Mouse (Mus musculus) right cerebral cortex, postnatal 25 days (tissue): Measurements from ENCODE around the gene Foxj3.

Experiments
- DNase-seq: peaks from one replicate; pipeline ENCODE4 v3.0.0; 2022

Foxj3 gene

DNA sequence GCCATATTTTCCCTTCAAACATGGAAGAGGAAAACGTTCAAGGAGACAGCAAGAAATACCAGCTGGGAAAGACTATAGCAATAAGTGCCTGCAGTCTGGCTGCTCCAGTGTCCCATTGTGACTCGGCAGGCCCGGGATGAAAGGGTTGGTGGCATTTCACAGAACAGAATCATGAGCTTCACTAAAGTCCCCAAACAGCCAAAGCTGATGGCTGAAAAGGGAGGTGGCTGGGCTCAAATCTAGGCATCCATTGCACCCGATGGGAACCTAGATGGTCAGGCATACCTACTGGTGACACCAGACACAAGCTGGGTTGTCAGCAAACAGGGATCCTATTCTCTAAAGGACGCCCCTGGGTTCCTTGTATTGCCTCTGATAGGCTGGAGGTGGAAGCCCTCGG, 101.1 kb downstream of the Foxj3 start:
- no peak for DNase-seq

DNA sequence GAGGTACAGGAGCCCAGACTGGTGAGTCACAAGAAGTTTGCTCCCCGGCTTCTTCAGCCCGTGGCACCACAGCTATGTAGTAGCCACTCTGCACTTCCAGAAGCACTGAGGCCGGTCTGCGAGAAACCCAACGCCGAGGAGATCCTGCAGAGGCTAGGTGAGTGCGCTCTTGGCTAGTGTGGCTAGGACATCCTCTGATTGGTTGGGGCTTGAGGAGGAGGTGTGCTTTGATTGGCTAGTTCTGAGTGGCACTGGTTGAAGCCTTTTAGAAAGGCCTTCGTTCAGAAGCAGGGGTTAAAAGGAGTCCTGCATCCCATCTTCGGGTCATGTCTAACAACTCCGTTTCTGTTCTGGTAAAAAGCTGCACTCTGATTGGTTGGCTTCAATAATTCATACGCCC, 101.9 kb downstream of the Foxj3 start:
- DNase-seq, result no peak

DNA sequence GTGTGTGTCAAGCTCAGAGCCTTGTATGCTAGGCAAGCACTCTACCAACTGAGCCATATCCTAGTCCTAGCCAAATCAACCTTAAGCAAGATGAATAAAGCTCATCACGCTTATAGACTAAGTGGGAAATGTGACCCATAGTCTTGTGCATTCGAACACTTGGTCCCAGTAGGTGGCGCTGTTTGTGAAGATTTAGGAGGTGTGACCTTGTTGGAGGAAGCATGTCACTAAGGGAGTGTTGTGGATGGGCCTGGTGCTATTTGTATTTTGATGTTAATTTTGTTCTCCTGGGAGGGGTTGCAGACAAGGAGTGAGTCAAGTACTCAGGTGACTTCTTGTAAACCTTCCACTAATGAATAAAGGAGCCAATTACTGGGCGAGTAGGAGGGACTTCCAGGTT, 105.9 kb downstream of the Foxj3 start:
- no peak for DNase-seq

DNA sequence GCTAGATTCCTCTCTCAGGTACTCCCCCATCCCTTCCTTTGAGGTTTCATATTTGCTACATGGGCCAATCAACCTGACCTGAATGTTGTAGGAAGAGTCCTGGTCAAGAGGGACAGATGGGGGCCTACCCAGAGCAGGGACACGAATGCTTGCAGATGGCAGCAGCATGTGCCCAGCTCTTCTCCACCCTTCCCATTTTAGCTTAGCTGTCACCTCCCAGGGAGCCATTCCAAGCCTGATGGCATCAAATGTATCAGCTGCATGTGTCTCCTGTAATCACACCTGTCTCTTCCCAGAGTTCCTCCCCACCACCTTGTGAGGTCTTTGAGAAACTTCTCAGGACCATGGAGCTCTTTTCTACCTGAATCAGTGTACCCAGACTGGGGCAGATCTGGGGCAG, 120.2 kb downstream of the Foxj3 start:
- DNase-seq, result no peak

DNA sequence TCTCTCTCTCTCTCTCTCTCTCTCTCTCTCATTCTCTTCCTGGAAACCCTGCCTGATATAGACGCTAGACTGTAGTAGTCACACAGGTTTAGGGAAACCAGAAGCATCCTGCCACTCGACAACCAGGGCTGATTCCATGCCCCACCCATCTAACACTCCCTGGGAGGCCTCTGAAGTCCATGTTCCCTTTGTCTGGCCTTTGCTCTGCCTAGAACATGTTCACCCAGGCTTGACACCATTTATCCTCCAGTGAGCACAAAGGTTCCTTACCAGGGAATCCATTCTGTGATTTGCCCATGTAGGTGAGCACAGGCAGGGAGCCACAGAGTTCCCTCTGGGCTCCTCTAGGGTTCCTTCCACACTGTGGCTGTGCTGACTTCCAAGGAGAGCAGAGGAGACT, 121.4 kb downstream of the Foxj3 start:
- no peak for DNase-seq

DNA sequence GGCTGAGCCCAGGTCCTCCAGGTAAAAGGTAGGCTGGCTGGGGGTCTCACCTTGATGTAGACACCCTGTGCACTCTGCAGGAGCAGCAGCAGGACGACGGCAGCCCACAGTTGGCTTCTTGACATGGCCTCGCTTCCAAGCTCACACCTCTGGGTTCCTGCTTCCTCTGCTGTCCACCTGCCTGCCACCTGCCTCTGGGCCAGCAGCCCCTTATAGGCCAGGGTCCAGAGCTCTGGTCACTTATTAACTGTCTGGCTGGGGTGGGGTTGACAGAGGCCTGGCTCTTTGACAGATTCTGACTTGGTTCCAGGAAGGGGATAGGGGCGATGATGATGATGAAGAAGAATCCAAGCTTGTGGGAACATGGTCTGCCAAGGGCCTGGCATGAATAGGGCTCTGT, 121.9 kb downstream of the Foxj3 start, which contains the start of gene Guca2b:
Gene Guca2b, minus strand, starts transcription at position 224 of the 400 bp plus-strand sequence.
- DNase-seq, result no peak

DNA sequence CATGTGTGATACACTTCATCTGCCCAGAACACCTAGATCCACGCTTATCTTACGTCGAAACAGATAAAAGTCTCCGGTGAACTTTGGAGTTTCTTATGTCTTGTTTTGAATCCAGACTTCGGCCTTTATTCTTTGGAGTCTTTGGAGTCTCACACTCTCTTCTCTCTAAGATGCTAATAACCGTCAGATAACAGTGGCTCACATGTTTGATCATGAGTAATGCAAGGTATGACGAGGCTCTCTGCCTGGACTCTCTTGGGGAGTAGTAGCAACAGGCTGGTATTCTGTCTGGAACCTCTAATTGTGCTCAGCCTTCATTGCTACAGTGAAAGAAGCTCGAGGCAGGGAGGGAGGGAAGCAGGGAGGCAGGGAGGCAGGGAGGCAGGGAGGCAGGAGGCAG, 123.2 kb downstream of the Foxj3 start:
- no peak for DNase-seq

DNA sequence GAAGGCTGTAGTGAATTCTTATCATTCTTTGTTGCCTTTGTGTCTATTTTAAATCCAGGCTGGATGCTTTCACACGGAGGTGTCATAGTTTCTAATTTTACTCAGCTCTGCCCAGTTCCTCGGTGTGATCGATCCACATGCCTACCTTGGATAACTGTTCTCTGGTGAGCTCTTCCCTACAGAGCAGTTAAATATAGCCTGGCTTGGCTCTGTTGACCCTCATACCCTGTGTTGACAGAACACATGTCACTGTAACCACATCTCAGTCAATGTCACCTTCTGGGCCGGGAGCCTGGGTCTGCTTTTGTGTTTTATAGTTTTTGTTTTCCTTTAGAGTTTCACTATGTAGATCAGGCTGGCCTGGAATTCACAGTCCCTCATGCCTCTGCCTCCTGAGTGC, 125.3 kb downstream of the Foxj3 start:
- DNase-seq, result no peak

DNA sequence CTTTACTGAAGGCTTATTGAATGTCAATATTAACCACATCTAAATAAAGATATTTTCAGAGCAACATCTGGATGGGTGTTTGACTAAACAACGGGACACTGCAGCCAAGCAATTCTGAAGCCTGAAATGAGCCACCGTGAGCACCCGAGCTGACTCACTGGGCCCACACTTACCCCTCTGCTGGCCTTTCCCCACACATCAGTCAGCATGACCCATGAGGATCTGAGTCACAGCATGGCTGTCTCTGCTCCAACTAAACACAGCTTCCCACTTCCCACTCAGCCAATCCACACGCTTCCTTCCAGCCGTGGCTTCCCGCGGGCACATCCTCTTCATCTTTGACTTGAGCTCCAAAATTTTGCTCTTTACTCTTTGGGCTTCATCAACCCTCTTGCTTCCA, 126.2 kb downstream of the Foxj3 start:
- DNase-seq, result peak; percentile 16

DNA sequence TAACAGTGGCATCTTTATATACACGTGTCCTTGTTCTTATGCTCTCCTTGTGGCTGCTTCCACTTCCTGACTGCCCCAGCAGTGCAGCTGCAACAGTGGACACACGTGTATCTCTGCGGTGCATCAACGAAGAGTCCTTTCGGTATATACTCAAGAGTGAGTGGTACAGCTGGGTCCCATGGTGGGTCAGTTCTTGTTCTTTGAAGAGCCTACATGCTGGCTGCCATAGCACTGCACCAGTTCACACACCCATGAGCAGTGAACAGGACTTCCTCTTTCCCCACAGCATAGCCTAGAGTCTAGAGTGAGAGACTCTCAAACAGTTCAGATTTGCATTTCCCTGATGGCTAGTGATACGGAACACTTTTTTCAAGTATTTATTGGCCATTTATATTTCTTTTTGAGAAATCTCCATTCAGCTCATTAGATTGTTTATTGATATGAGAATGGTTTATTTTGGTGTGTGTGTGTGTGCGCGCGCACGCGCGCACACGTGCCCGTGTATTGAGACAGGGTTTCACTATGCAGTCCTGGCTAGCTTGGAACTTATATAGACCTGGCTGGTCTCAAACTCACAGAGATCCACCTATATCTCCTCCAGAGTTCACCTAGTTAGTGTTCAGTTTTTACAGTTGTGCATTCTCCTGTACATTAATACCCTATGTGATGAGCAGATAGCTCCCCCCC, 126.7 kb downstream of the Foxj3 start:
- DNase-seq, result no peak

DNA sequence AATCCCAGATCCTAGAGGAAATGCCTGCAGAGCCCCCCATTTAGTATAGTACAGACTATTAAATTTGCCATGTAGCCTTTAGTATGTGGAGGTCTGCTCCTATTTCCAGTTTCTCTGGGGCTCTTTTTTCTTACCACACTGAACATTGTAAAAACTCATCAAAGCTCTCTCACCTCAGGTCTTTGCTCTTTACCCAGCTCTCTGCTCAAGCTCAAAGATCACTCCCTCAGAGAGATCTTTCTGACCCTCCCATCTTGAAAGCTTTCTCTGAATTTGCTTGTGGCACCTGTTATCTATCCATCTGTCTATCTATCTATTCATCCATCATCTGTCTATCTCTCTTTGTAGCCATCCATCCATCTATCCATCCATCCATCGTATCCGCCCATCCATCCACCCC, 128.4 kb downstream of the Foxj3 start:
- DNase-seq, result no peak

DNA sequence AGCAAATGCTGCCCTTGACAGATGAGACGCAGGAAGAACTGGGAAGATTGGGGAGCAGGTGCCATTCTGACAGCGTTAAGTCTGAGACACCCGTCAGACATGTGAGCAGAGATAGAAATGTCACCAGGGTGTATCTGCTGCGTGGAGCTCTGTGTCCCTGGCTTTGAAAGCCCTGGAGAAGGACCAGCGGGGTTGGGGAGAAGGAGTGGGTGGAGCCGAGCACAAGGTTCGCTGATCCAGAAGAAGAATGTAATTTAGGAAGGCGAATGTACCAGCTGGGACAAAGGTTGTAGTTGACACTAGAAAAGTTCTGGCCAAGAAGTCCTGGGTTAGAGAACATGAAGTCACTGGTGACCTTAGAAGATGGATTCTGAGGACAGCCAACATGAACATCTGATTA, 129.3 kb downstream of the Foxj3 start:
- no peak for DNase-seq

DNA sequence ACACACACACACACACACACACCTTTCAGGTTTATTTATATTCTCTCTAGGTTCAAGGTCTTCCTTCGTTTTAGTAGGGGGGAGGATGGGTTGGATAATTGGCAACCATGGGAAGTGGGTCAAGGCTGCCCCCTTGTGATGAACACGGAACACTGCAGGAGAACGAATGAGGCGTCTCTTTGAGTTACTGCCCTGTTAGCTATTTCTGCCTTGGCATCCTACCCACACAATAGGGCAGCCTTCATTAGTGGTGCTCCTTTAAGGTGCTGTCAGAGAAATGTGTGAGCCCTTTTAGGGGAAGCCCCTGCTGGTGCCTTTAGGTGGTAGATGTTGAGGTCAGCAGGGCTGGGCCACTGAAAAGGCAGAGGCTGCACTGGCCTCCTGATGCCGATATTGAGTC, 130.7 kb downstream of the Foxj3 start:
- DNase-seq, result no peak

DNA sequence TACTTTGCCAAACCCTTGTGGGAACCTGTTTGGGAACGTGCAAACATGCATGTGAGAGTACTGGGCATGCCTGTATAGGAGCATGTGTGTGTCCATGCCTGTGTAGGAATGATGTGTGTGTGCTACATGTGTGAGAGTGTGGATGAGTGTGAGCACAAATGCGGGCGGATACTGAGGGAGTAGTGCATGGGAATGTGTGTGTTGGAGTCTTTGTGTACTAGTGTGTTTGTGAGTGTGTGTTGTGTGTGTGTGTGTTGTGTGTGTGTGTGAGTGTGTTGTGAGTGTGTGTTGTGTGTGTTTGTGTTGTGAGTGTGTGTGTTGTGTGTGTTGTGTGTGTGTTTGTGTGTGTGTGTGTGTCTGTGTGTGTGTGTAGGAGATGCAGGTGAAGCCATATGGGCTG, 131.4 kb downstream of the Foxj3 start:
- no peak for DNase-seq

DNA sequence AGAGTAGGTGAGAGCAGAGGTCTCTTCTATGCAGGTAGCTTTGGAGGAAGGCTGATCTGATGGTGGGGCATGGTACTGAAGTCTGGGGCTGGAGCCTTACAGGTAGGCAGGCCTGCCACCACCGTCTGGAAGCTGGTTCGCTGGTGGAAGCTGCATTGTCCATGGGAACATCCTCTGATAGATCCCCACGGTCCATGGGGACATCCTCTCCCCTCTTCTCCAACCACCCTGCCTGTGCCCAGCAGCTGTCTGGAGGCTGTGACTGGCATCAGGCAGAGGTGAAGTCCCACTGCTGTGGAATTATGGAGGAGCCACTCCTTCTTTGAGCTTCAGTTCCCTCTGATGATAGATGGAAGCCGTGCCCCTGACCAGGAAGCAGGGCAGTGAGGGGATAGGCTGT, 131.8 kb downstream of the Foxj3 start:
- no peak for DNase-seq

DNA sequence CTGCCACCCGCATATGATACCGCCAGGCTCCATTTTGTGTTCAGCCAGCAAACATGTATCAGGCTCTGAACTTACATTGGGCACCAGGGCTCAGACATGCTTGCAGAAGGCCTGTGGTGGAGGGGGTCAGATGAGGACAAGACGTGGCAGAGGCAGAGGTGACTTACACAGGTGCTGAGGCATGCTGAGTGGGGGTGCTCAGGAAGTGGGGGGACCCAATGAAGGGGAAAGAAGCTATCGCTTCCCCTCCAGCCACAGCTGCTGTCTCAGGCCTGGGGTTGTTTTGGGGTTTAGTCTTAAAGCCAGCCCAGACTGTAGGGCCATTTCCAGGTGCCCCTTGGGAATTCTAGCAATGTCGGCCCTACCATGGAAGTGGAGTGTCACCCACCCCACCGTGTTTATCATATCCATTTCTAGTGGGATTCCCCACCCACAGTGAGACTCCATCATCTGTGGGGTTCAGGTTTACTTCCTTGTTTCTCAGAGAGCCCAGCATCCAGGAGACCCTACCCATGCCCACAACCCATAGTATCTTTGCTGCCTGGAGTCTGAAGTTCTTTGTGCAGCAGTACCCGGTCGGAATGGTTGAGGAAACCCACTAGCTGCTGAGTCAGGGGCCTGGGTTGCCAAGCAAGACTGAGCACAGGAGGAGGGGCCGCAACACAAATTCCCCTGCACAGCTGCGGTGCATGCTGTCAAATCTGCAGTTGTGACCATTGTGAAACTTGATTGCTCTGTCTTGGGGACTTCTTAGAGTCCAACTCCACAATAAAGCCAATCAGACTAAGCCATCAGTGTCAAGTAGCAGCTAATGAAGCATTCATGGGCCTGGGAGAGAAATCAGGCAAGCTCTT, 132.8 kb downstream of the Foxj3 start:
- DNase-seq, result no peak

DNA sequence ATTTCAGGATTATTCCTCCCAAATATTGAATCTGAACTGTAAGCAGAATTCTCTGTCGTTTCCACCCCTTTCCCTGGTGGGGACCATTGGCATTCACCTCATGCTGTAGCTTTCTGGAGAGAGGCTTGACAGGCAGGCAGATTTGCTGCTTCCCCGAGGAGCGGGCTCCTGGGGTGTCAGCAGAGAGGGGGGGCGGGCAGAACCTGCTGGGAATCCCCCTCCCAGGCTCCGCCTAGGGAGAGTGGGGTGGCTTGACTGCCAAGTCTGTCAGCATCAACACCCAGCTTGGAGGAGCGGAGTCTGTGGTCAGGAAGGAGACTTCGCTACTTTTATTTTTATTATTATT, 133.4 kb downstream of the Foxj3 start:
- DNase-seq, result no peak

DNA sequence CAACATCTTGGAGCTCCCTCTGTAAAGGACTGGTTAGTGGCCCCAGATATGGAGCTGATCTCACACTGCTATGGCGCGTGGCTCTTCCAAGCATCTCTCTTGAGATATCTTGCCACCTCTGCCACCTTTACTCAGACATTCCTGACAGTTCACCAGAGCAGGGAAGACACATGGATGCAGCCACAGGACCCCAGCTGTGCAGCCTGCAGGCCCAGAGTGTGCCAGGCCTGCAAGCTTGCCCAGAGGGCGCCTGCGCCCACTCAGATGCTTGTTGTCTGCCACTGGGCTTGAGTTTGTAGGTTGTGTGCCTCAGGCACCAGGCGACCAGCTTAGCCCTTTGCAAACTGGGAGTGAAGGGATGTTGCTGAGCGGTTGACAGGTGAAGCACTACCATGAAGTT, 133.9 kb downstream of the Foxj3 start:
- no peak for DNase-seq

DNA sequence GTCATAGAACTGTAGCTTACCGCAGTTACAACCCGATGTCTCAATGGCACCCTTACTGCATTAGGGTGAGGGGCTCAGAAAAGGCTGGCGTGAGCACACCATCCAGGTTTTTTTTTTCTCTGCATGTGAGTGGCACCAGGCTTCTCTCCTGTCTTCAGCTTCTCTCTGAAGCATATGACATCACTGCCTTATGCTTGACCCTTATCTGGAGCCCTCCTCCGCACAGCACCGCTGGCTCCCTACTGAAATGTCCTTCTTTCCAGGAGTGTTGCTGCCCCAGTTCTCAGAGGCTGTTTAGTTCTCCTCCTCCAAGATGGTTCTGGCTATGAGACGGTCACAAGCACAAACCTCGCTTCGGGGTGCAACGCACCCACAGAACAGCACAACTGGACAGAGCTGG, 134.4 kb downstream of the Foxj3 start:
- DNase-seq, result no peak

DNA sequence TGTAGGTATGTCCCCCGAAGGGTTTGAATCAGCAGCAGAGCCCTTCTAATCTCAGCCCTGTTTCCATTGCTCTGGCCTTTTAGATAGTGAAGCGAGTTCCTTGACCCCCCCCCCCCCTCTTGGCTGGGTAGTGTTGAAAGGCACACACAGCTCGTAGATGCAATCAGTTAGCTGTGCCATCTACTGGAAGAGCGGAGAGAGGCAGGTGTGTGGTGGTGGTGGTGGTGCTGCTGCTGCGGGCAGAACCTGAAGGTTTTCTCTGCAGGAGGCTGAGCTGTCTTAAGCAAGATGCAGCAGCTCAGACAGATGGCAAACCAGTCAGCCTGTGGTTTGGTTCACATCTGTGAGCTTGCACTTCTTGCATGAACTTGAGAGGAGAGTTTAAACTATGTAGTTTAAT, 135.9 kb downstream of the Foxj3 start:
- peak; percentile 22 for DNase-seq
